Mouse (Mus musculus) right cerebral cortex, postnatal 25 days (tissue): ENCODE measurements around the gene Slx.
"Not testable (repeated sequence)": the region's sequence is repeated elsewhere in the genome, so short reads cannot be mapped to it uniquely, and the experiment has no call there.

ENCODE experiments used
- DNase-seq: peaks from one replicate; pipeline ENCODE4 v3.0.0; 2022

The Slx gene

GRCm38 (mm10) chrX:26545465-26545864, at the start of gene Slx:
Slx (minus strand) TSS chrX:26545565.
- DNase-seq = not testable (repeated sequence)
